Mouse (Mus musculus) frontal cortex, adult 2 months (tissue): Measurements from ENCODE around the gene Spsb2. TPM values are rescaled to one million over a fixed set of nuclear protein-coding genes. Genes with fewer than 3 reads are reported as not detected.

Source experiments
- DNase-seq, 2 experiments: peaks; one replicate each; pipeline ENCODE4 v3.0.0; 2022; ENCODE audit warnings: low spot score in 1 of 2; ENCODE audit errors: extremely low spot score in 1 of 2
- polyA plus RNA-seq: library from polyadenylated mRNA; depleted of rRNA; stranded (reverse); fragments of >200 nt; gene quantifications from 2 replicates; pipeline ENCODE4 v1.2.3, GENCODE M21; 2012; rRNA removed

Gene Spsb2
- 7.0 and 7.3 TPM in 2 replicates for polyA plus RNA-seq

DNA sequence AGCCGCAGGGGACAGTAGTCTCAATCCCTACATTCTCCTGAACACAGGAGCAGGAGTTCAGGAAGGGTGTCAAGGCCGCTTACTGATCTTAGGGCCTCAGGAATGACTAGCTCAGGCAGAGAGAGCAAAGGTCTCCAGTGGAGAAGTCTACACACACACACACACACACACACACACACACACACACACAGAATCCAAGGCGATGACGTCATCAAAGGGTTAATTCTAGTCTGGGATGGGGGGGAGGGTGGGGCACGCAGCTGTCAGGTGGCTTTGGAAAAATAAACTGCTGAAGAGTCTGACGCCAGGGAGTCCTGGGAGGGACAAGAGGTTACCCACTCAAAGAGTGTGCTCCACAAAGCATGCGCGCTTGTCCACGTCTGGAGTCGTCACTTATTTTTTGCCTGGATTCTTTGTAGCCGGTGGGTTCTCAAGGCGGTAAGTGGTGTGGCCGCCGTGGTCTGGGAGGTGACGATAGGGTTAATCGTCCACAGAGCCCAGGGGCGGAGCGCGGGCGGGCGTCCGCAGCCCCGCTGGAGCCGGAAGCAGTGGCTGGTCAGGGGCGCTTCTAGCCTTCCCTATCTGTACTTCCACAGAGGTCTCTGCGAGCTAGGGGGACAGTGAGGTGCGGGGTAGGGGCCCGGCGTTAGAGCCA is at the start of gene Spsb2:
Gene Spsb2 (plus strand): TSS at position 304 of the 655 bp plus-strand sequence.
- DNase-seq = no peak

DNA sequence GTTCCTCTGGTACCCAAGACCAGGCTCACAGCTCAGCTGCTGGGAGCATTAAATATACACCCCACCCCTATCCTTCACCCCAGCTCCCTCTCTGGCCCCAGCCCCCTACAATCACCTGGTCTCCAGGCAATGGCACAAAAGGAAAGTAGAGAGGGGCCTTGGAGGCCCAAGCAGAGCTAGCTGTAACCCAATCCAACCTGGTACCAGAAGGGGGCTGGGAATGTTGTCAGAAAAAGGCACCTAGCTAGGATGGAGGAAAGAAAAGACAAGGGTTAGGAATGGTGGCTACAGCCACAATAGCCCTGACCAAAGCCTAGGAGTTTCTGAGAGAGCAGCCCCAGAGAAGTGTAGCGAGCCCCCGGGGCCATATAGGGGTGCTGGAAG is 49.6 kb upstream of the Spsb2 start:
- no peak for DNase-seq

DNA sequence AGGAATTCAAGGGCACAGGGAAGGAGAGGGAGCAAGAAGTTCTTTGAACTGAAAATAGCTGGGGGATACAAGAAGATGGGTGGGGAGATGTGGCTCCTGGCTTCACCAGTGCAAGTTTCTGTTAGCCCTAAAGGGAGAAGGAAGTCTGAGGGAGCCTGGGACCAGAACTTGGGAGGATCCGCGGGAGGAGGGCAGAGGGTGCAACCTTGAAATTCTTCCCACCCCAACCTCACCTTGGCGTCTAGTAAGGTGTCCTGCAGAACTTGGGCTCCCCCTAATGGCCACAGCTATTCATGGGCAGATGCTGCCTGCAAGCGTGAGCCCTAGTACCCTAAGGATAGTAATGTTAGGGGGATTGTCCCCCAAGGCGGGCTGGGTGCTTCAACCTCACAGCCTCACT is 49.2 kb upstream of the Spsb2 start:
- DNase-seq = peak; percentile 73 to 91

DNA sequence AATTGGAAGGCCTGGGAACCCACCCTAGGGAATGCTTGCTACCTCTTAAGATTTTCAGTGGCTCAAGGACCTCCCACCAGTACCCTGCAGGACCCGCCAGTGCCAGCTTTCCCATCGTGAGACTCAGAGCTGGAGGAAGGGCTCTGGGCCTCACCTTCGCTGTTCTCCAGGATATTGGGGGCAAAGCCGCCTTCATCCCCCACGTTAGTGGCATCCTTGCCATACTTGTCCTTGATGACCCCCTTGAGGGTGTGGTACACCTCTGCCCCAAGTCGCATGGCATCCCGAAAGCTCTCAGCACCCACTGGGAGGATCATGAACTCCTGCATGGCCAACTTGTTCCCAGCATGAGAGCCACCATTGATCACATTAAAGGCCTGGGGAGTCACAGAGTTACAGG is 42.5 kb upstream of the Spsb2 start:
- DNase-seq = no peak

DNA sequence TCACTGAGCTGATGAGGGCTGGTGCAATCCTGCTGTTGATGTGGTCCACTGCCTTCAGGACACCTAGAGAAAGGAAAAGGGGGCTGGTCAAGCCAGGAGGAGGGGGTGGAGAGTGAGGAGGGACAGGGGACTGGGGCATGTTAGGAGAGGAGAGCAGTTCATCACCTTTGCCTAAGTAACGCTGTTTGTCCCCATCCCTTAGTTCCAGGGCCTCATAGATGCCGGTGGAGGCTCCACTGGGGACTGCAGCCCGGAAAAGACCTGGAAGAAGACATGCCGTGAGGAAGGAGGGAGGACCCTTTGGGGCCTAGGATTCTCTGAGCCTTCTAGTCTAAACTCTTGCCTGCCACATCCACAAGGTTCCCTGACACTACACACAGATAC is 40.9 kb upstream of the Spsb2 start:
- DNase-seq = no peak

DNA sequence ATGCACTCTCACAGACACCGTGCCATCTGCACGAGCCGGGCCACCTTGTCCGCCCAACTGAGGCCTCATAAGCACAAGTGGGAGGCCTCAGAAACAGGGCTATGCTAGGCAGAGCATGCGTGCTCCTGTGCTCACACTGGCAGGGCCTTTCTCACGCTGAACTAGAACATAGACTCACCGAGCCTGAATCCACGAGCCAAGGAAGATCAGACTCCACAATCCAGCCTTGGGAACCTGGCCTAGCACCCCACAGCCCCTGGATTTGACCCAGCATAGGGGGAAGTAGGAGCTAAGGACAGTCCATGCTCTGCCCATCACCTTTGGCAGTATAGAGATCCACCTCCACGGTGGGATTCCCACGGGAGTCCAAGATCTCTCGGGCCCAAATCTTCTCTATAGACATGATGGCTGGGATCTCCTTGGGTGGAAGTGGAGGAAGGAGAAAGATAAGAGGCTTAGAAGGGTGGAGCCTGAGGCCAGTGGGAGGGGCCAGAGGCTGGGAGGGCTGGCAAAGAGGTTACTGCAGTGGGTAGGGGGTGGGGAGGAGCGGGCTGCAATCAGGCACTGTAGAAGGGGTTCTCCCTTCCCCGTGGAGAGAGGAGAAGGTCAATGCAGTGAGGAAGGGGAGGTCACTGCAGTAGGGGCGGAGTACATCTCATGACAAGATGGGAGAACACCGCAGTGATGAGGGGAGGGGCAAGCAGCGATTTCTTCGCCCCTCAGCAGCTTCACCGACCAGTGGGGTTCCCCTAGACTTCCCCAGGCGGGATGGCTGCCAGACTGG is 40.3 kb upstream of the Spsb2 start:
- peak in 1 of 2 experiments; percentile 75 for DNase-seq

DNA sequence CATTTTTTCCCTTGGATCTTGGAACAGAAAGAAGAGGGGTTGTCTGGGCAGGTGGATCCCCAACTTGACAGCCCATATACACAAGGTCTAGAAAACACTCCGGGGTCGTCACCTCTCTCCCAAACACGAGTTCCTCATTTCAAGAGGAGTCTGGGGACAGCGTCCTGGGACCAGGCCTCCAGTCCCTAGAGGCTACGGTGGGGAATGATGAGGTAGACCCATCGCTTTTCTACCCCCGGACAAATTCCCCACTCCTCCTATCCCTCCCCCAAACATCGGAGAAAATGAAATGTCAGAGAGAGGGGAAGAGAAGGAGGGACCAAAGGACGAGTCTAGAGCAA is 39.8 kb upstream of the Spsb2 start:
- no peak for DNase-seq

DNA sequence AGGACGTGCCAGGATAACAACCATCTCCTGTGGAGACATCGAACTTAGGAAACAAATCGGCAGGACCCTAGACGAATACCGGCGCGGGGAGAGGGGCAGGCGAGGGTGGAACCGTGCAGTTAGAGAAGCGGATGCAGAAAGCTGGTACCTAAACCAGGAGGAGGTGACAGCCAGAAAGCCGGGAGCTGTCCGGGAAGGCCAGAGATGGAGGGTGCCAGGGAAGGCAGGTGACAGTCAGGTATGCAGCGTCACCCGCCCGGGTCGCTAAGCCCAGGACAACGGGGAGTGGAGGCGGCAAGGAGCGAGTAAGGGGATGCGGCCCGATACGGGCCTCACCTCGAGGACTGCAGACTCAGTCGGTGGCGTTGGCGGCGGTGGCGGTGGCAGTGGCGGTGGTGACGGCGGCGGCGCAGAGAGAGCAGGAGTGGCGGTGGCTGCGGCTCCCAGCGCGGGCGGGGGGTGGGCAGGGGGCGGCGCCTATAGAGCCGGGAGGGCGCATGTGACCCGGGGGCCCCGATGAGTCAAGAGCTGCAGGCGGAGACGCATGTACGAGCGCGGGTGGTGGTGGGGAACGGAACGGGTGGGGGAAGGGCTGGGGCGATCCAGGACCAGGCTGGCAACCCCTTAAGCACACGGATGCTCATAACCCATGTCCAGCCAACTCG is 39.2 kb upstream of the Spsb2 start, which contains the start of gene Eno2:
Gene Eno2 (minus strand): TSS at position 573 of the 665 bp plus-strand sequence.
- peak in 1 of 2 experiments; percentile 81 for DNase-seq

DNA sequence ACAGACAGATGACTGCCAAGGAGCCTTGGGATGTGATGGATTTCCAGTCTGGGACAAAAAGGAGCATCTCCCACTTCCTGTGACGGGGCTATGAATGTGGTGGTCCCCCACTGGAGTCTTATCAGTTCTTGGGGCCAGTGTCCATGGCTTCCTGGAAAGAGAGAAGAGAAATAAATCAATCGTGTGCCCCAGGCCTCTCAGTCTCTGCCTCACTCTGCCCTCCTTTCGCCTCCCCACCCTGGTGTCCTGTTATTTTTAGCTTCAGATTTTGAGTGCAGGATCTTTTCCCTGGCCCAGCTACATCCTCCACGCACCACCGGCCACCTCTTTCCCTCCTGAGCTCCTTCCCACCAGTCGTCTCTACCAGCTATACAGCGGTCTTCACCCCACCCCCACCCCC is 38.4 kb upstream of the Spsb2 start:
- DNase-seq = no peak

DNA sequence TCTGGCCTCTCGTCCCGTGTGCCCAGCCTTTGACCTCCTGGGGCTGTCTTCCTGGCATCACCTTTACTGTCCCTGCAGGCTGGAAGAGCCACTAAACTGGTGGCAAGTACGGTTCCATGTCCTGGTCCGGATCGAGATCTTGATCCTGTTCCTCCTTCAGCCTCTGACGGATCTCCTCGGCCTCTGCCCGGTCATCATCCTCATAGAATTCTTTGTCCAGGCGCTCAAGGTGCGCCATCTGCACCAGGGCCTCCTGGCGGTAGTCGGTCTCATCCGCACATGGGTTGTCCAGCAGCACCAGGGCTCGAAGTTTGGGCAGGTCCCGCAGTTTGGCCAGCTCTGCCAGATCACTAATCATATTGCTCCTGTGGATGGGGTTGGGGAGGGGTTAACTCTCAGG is 38.0 kb upstream of the Spsb2 start:
- no peak for DNase-seq

DNA sequence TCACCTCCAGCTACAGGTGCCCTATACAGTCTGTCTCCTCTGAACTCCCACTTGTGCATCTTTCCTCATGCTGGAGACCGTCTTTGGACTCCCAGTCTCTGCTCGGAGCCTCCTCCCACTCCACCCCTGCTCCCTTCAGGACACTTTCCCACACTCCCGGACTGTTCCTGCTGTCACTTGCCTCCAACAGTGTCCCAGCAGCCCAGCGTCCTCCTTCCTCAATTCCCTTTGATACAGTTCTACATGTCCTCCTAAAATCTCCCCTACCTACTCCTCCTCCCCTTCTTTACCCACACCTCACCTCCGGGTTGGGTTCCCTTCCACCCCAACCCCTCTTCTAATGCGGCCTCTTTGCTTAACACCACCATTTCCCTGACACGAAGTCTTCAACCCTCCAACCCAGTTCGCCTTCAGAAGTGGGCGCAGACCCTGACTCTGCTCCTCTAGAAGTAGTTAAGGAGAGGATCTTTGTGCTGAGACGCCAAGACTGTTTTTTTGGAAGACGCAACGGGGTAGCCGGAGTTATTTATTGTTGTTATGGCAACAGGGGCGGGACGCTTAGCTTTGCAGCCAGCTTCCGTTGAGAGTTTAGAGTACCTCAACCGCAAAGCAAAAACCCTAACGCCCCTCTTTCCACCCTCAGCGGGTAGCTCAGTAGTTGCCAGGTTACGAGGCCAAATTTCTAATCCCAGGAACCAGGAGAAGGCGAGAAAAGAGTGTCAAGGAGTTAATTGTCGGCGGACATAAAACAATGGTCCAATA is 29.1 kb upstream of the Spsb2 start, which contains the start of gene Lrrc23:
Gene Lrrc23 (minus strand): TSS at position 506 of the 762 bp plus-strand sequence.
- no peak for DNase-seq

DNA sequence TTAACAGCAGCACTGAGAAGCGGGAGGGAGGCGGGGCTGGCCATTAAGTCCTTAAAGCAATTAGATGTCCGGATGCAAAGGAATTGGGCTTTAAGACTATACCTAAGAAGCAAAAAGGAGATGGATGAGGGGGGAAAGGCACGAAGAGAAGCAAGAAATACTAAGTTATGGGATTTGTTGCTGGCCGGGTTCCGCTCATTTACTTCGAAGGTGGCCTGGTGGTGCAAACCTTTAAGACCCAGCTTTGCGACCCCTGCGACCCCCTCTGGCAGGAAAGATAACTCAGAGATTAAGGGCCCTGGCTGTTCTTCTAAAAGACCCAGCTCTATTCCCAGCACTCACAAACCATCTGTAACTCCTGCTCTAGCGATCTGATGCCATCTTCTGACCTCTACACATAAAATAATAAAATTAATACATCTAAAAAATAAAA is 28.5 kb upstream of the Spsb2 start:
- DNase-seq = no peak

DNA sequence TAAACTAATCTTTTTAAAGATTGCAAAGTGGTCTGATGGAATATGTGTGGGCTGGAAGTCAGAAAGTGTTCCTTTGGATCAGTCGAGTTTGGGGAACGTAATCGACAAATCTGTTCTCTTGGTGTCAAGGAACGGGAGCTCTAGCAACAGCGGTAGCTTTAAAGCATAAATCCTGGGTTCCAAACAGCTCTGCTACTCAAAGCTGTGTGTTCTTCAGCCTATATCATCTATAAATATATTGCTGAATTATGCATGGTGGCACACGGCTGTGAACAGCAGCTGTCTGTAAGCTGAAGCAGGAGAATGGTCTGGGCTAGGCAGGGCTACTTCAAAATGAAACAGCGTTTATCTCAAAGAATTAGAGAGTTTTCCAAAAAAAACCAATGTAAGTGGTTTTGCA is 27.5 kb upstream of the Spsb2 start:
- DNase-seq = no peak

DNA sequence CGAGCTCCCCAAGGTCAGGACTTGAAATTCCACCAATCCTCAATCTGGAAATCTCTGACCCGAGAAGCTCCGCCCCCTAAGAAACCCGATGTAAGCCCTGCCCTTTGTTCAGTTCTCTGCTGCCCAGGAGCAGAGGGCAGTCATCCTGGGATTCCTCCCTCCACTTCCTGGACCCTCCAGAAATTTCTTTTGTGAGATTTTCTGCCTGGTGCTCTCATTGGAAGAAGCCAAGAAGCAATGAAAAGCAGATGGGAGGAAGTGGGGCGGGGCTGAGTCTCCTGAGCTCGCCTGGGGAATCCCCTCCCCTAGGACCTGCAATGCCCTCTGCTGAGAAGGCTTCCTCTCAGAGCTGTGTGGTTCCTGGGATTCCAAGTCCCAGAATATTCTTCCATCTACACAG is 26.0 kb upstream of the Spsb2 start:
- no peak for DNase-seq

DNA sequence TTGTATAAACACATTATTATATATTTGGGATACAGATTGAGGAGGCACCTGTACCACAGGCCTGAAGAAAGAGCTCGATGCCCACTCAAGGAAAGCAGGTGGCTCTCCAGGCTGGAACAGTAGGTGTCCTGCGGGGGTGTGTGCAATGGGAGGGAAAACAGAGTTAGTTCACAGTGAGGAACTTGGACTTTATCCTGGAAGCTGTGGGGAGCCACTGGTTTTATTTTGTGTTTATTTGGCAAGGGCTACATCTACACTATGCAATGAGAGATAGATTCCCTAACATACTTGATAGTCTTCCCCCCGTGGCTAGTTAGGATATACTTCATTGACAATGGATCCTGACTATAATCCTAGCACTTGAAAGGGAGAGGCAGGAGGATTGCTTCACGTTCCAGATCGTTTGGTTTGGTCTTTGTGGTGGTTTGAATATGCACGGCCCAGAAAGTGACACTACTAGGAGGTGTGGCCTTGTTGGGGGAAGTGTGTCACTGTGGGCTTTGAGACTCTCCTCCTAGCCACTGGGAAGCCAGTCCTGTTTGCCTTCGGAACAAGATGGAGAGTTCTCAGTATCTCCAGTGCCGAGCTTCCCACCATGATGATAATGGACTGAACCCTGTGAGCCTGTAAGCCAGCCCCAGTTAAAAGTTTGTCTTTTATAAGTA is 21.6 kb upstream of the Spsb2 start:
- no peak for DNase-seq

DNA sequence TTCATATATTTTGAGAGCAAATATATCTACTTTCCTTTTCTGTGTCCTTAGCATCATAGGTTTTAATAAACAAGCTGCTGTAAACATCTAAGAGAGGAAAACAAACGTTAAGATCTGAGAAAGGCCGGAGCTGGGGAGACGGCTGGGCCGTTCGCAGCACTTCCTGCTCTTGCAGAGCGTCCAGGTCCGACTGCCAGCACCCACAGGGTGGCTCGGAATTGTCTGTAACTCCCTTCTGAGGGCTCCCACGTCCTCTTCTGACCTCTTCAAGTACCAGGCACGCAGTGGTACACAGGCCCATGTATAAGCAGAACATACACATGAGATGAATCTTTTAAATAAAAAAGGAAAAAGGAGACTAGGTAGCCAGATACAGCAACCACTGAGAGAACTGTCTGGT is 20.7 kb upstream of the Spsb2 start:
- no peak for DNase-seq

DNA sequence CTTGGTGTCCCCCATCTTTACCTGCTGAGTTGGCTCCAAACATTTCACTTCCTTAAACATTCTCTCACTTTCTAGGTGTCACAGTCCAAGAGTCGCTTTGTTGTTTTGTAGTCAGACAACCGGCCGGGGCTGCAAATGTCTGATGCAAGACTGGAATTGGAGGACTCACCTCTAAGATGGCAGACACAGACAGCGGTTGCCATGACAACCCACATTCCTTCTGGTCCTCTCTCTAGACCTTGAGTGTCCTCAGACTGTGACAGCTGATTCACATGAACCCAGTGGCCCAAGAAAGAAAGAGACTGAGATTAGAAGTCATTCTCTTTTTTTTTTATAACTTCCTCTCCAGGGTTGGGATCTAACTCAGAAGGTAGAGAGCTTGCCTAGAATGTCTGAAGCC is 18.9 kb upstream of the Spsb2 start:
- DNase-seq = no peak

DNA sequence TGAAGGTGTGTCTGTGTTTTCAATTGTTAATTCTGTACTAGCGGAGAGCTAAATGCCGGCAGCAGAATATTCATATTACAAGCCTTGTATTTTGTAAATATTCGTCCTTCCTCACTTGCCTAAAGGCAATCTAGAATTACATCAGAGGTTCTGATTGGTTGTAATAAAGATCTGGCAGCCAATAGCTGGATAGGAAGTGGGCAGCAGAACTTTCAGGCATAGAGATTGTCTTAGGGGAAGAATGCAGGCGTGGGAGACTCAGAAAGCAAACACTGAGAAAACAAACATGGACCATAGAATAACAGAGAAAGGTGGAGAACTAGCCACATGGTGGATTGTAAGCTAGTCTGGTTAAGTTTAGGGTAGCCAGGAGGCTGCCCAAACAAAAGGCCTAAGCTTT is 18.3 kb upstream of the Spsb2 start:
- no peak for DNase-seq

DNA sequence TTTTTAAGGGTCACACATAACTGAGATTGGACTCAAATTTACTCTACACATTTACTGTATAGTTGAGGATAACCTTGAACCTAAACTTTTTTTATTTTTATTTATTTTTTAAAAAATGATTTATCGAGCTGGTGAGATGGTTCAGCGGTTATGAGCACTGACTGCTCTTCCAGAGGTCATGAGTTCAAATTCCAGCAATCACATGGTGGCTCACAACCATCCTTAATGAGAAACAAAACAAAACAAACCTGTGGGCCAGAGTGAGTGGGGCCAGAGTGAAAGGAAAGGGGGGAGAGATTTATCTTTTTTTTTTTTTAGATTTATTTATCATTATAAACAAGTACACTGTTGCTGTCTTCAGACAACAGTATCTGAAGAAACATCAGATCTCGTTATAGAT is 16.6 kb upstream of the Spsb2 start:
- DNase-seq = no peak

DNA sequence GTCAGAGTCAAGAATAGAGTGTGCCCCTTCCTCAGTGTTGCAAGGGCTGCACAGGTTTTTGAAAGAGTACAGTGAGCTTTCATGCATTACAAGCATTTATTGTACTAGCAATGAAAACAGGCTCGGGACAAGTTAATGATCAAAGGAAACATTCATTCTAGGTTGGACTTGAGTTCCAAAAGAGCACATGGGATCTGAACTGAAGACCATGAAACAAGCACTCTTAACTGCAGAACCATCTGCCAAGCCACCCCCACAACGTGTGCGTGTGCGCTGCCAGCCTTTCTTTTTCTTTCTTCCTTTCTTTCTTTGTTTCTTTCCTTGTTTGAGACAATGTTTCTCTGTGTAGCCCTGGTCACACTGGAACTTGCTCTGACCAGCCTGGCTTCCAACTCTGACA is 12.7 kb upstream of the Spsb2 start:
- no peak for DNase-seq
